Mouse (Mus musculus) left cerebral cortex, adult 9 months (tissue): ENCODE data around the gene L2hgdh.

Experiments
- DNase-seq, 2 experiments: peaks; one replicate each; pipeline ENCODE4 v3.0.0; 2022; ENCODE audit warnings: low spot score in 2 of 2

The L2hgdh gene

GRCm38 (mm10) chr12:69724711-69725460, at the start of gene L2hgdh, which contains the start of gene Atp5s:
TSS of gene L2hgdh (minus strand) at chr12:69724873.
TSS of gene Atp5s (plus strand) at chr12:69724950.
- peak; percentile 84 to 95 for DNase-seq

DNA sequence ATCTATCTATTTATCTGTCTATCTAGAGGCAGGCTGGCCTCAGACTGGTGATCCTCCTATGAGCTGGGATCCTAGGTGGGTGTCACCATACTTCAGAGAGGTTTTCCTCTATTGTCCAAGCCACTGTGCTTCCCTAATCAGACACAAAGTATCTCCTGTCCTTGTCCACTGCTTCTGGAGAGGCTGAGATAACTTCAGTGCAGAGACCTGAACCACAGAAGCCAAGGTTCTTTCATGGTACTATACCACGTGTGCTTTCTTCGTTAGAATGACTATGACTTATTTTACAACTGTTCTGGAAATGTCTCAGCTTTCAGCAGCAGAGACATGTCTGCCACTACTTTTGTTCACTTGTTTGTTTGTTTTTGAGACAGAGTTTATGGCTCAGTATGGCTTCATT, 44.2 kb upstream of the L2hgdh start:
- DNase-seq, result no peak

- no peak for DNase-seq
Observed at GRCm38 (mm10) chr12:69767476-69768258, 43.0 kb upstream of the L2hgdh start.

- DNase-seq, result no peak
Observed at GRCm38 (mm10) chr12:69766185-69766904, 41.7 kb upstream of the L2hgdh start.

GRCm38 (mm10) chr12:69765543-69765942, 40.9 kb upstream of the L2hgdh start:
- no peak for DNase-seq

DNA sequence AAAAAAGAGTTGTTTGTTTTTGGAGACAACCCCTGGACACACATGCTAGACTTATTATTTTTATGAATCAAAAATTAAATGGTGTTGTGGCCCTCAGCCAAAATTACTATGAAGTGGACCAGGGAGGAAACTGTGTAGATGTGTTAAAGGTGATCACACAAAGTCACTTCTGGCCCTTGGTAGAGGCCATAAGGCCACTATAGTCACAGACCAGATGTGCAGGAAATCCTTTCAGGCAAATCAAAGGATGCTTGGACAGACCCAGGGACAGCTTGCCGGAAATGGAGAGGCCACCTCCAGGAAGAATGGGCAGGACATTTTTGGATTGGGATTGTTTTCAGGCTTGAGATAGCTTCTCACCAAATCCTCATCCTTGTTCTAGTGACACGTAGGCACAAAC, 36.9 kb upstream of the L2hgdh start:
- no peak for DNase-seq

- no peak for DNase-seq
Observed at GRCm38 (mm10) chr12:69760743-69761406, 36.2 kb upstream of the L2hgdh start.

GRCm38 (mm10) chr12:69760014-69760413, 35.3 kb upstream of the L2hgdh start:
- no peak for DNase-seq

DNA sequence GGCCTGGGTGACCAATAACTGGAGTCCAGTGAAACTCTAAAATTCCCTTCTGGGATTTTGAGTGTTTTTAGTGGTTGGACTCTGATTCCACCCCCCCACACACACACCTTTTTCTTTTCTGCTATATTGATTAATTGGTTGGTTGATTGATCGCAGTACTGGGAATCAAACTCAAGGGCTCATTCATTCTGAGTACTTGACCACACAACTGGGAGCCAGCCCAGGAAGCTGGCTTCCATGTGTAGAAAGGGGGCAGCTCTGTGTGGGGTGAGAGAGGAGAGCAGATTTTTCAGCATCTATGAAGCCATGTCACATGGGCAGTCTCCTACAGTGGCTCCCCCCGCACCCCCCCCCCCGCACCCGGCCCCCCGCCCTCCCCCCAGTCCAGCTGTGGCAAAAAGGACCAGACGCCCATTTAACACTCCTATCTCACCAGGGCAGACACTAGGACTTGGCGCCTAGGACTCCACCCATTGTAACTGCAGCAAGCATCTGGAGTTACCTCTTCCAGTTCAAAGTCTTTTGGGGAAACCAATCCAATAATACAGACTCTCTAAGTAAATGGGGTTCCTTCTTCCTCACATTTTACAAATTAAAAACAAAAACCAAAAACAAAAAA, 34.7 kb upstream of the L2hgdh start:
- DNase-seq, result no peak

DNA sequence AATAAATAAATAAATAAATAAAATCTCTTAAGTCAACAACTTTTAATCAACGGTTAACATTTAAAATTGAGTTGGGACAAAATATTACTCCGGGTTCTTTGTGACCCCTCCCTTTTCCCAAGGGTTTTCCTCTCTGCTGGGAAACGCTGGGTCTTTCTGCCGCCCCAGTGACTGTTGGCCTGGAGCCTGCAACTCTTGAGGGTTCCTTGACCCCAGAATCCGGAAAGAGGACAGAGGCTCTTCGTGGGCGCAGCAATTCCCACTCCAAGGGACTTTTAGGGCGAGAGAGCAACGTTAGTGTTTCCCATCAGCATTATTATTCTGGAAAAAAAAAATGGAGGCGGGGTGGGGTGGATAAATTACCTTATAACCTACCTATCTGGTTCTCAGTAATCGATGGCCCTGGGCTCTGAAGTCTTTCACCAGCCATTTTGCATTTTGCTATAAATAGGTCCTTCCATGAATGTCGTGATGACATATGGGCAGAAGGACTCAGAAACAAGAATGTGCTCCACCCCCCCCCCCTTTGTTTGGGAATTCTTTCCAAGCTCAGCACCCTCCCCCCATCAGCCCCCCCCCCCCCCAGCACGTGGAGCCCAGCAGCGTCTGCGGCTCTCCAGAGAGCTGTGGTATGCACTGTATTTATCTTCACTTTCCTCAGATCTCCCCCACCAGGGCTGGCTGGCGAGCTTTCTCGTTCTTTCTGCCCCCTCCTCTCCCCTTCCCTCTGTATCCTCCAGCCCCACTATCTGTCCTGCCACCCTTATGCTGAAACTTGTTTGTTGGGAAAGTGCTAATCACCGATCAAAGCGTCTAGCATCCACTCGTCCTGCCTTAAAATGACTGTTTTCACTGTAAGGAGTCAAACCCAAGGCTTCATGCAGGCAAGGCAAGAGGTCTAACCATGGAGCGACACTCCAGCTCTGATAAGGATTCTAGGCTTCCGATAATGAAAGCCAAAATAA, 33.8 kb upstream of the L2hgdh start:
- no peak for DNase-seq

- peak; percentile 16 to 72 for DNase-seq
Observed at GRCm38 (mm10) chr12:69757418-69758141, 32.9 kb upstream of the L2hgdh start.

- no peak for DNase-seq
Observed at GRCm38 (mm10) chr12:69756015-69756414, 31.3 kb upstream of the L2hgdh start.

GRCm38 (mm10) chr12:69753936-69754335, 29.3 kb upstream of the L2hgdh start:
- DNase-seq, result no peak

- no peak for DNase-seq
Observed at GRCm38 (mm10) chr12:69751864-69752341, 27.2 kb upstream of the L2hgdh start.

DNA sequence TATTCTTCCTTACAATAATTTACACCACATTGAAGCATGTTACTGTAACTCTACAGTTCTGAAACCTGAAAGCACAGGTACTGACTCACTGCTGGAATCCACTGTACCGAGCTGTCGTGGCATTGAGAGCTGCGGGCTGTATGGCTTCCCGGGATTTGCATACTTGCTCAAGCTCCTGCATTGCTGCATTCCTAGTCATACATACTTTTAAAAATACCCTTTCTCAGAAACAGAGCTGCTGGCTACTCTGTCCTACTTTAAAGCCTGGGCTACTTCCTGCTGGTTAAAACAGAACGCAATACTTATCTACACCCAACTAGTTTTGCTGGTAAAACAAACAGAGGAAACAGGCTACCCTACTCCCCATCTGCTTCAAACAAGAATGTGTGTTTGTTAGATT, 19.5 kb upstream of the L2hgdh start:
- no peak for DNase-seq

GRCm38 (mm10) chr12:69741965-69742364, 17.3 kb upstream of the L2hgdh start:
- DNase-seq, result no peak

GRCm38 (mm10) chr12:69733923-69734322, 9.2 kb upstream of the L2hgdh start:
- no peak for DNase-seq

DNA sequence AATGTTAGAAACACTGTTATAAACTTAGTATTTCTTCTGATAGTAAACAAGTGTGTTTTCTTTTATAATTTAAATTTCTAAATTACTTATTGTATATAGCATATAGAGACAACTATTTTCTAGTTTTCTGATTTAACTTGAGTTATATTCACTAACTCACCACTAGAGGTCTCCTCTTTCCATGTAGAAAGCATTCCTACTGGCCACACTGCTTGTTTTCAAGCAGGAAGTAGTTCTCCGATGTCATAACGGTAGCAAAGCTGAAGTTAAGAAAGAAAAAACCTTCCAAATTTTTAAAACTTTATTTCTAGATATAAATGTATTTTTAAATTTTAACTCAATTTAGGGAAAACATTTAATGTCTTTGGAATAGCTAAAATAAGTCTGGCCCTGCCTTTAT, 8.8 kb upstream of the L2hgdh start:
- no peak for DNase-seq

- no peak for DNase-seq
Observed at GRCm38 (mm10) chr12:69732221-69732620, 7.5 kb upstream of the L2hgdh start.
